Mouse (Mus musculus) embryonic facial prominence, embryonic 11.5 days (tissue): Measurements from ENCODE around the gene Cacna2d4. TPM values are rescaled to one million over a fixed set of nuclear protein-coding genes. Genes with fewer than 3 reads are reported as not detected.

Experiments
- ATAC-seq: fragments of 200-750 bp; cut with Nextera tagmentation; replicated peaks from 2 replicates; pipeline ENCODE4 v1.8.0; 2017; ENCODE audit warnings: low read depth; ENCODE audit not compliant: insufficient number of reproducible peaks, low FRiP score, low TSS enrichment
- DNase-seq: peaks from one replicate; pipeline ENCODE4 v3.0.0-alpha.2; 2015; ENCODE audit warnings: low spot score
- H3K27ac ChIP-seq: fragments of 300-500 bp; sonication (generic); replicated peaks from 2 replicates; pipeline ENCODE4 v1.5.1; 2014; ENCODE audit warnings: mild to moderate bottlenecking, low read depth, low read length, control low read depth
- H3K27me3 ChIP-seq: fragments of 300-500 bp; sonication (generic); 2 replicates; pipeline ENCODE4 v1.6.1; 2014; ENCODE audit warnings: mild to moderate bottlenecking, low read length, moderate library complexity, mixed read lengths; ENCODE audit not compliant: control insufficient read depth, insufficient read depth
- H3K36me3 ChIP-seq: fragments of 300-500 bp; sonication (generic); replicated peaks from 2 replicates; pipeline ENCODE4 v1.6.1; 2014; ENCODE audit warnings: low read depth, mild to moderate bottlenecking, low read length, moderate library complexity, mixed read lengths; ENCODE audit not compliant: control insufficient read depth, insufficient read depth
- H3K4me1 ChIP-seq: fragments of 300-500 bp; sonication (generic); 2 replicates; pipeline ENCODE4 v1.6.1; 2014; ENCODE audit warnings: low read length, mixed read lengths; ENCODE audit not compliant: control insufficient read depth, insufficient read depth
- H3K4me2 ChIP-seq: fragments of 300-500 bp; sonication (generic); 2 replicates; pipeline ENCODE4 v1.6.1; 2014; ENCODE audit warnings: low read depth, mild to moderate bottlenecking, control low read depth, low read length, moderate library complexity
- H3K4me3 ChIP-seq: fragments of 300-500 bp; sonication (generic); 2 replicates; pipeline ENCODE4 v1.5.1; 2014; ENCODE audit warnings: low read depth, low read length, control low read depth
- H3K9ac ChIP-seq: fragments of 300-500 bp; sonication (generic); replicated peaks from 2 replicates; pipeline ENCODE4 v1.6.1; 2014; ENCODE audit warnings: mild to moderate bottlenecking, control low read depth, low read length
- H3K9me3 ChIP-seq: fragments of 300-500 bp; sonication (generic); replicated peaks from 2 replicates; pipeline ENCODE4 v1.6.1; 2016; ENCODE audit warnings: mild to moderate bottlenecking, low read length, inconsistent platforms, mixed read lengths; ENCODE audit not compliant: control insufficient read depth
- WGBS: fragments of 180-500 bp; shearing (Covaris S2); extraction: QIAGEN DNeasy Blood & Tissue Kit; methylation state at CpG from one replicate; pipeline ENCODE4 v1.1.7; 2014; 5-methylcytosine and 5-hydroxymethylcytosine counted together
- polyA plus RNA-seq: library from polyadenylated mRNA; unstranded; fragments of >200 nt; fragmentation: Nextera tagmentation; extraction: Ambion mirVana; gene quantifications from 2 replicates; pipeline ENCODE4 v1.2.1, GENCODE M21; 2014

Cacna2d4 gene
- polyA plus RNA-seq, 1 experiment from 2014 or later: not detected

DNA sequence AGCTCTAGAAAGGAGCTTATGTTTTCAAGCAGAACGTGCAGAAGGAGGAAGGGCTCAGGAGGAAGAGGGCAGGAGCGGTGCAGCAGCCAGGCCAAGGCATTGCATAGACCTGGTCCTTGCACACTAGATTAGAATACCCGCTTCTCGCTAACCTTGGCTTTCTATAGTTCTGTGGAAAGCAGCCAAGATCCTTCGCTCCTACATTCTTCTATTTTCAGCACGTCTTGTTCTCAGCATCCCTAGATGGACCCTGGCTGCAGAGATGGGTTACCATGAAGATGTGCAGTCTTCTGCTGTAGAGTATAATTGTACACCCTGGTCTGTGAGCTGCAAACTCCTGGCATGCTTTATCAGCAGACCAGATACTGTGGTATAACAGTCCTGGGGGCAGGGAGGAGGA, 22.1 kb upstream of the Cacna2d4 start:
- 95% methylated on average over 6 of the region's 6 CpGs for WGBS
- H3K4me1 ChIP-seq: no peaks in the 10 kb centered on the region

GRCm38 (mm10) chr6:119215040-119215613, 21.2 kb upstream of the Cacna2d4 start:
- ATAC-seq: no peak; the same call in 1 of the 2 replicates
- H3K9me3 ChIP-seq: no peaks in the 10 kb centered on the region
- no peaks in the 10 kb centered on the region for H3K36me3 ChIP-seq

More for the DNA sequence above, 22.1 kb upstream of the Cacna2d4 start:
- Histone ChIP-seq H3K27me3 (no peaks in the 10 kb centered on the region), H3K36me3 (no peaks in the 10 kb centered on the region), H3K9ac (no peak overlapping the region), H3K27ac (no peak overlapping the region), H3K9me3 (no peaks in the 10 kb centered on the region), H3K4me2 (no peak overlapping the region), H3K4me3 (no peak overlapping the region)
- no peak for DNase-seq
- no peak for ATAC-seq

DNA sequence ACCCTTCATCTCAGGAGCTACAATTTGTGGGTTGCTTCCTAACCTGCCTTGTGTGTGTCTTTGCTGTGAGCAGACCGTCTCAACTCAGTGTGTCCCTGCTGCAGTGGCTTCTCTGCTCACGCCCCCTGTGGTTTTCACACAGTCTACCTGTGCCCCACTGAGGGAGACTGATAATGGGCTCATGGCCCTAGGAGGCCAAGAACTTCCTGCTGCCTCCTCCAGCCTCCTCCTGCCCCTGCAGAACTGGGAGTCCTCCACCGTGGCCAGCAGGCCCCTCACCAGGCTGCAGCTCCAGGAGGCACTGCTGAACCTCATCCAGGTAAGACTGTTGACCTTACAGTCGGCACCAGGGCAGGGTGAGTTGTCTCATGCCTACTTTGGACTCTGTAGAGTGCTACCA, 18.7 kb upstream of the Cacna2d4 start:
- Histone ChIP-seq H3K27me3 (no peaks in the 10 kb centered on the region), H3K9me3 (no peaks in the 10 kb centered on the region), H3K27ac (no peak overlapping the region), H3K4me2 (no peak overlapping the region), H3K36me3 (no peaks in the 10 kb centered on the region), H3K4me1 (no peaks in the 10 kb centered on the region), H3K4me3 (no peak overlapping the region), H3K9ac (no peak overlapping the region)
- WGBS: 81% methylated on average over 4 of the region's 4 CpGs
- ATAC-seq: no peak
- DNase-seq: no peak

More at GRCm38 (mm10) chr6:119215040-119215613, 21.2 kb upstream of the Cacna2d4 start:
- H3K9ac ChIP-seq: no peak overlapping the region
- H3K4me2 ChIP-seq: no peak overlapping the region
- no peaks in the 10 kb centered on the region for H3K27me3 ChIP-seq
- H3K27ac ChIP-seq: no peak overlapping the region
- no peak for DNase-seq
- 87% methylated on average over 10 of the region's 10 CpGs for WGBS
- no peak overlapping the region for H3K4me3 ChIP-seq
- no peaks in the 10 kb centered on the region for H3K4me1 ChIP-seq

GRCm38 (mm10) chr6:119218591-119218990, 17.7 kb upstream of the Cacna2d4 start:
- ATAC-seq (no peak), DNase-seq (no peak)
- Histone ChIP-seq H3K27me3 (no peaks in the 10 kb centered on the region), H3K9me3 (no peaks in the 10 kb centered on the region), H3K4me1 (no peaks in the 10 kb centered on the region), H3K36me3 (no peaks in the 10 kb centered on the region), H3K4me2 (no peak overlapping the region), H3K27ac (no peak overlapping the region), H3K4me3 (no peak overlapping the region), H3K9ac (no peak overlapping the region)
- WGBS: 79% methylated on average over 5 of the region's 5 CpGs

GRCm38 (mm10) chr6:119219237-119219870, 17.0 kb upstream of the Cacna2d4 start:
- no peaks in the 10 kb centered on the region for H3K9me3 ChIP-seq
- no peak overlapping the region for H3K4me3 ChIP-seq
- no peaks in the 10 kb centered on the region for H3K4me1 ChIP-seq
- no peak overlapping the region for H3K27ac ChIP-seq
- no peaks in the 10 kb centered on the region for H3K27me3 ChIP-seq
- no peaks in the 10 kb centered on the region for H3K36me3 ChIP-seq
- 74% methylated on average over 15 of the region's 15 CpGs for WGBS
- H3K4me2 ChIP-seq: no peak overlapping the region
- no peak overlapping the region for H3K9ac ChIP-seq
- ATAC-seq: no peak
- DNase-seq: no peak

- H3K9me3 ChIP-seq: no peaks in the 10 kb centered on the region
- H3K9ac ChIP-seq: no peak overlapping the region
- DNase-seq: peak; percentile 72
- no peaks in the 10 kb centered on the region for H3K4me1 ChIP-seq
- no peak overlapping the region for H3K27ac ChIP-seq
- no peaks in the 10 kb centered on the region for H3K36me3 ChIP-seq
- H3K27me3 ChIP-seq: no peaks in the 10 kb centered on the region
- WGBS: 53% methylated on average over 10 of the region's 10 CpGs
- H3K4me3 ChIP-seq: no peak overlapping the region
- no peak for ATAC-seq
- H3K4me2 ChIP-seq: no peak overlapping the region
These were observed 16.0 kb upstream of the Cacna2d4 start for GRCm38 (mm10) chr6:119220297-119220696.

GRCm38 (mm10) chr6:119224451-119225195, 11.7 kb upstream of the Cacna2d4 start:
- H3K4me2 ChIP-seq: no peak overlapping the region
- H3K27me3 ChIP-seq: no peaks in the 10 kb centered on the region
- no peak overlapping the region for H3K4me3 ChIP-seq
- 81% methylated on average over 13 of the region's 13 CpGs for WGBS
- H3K9me3 ChIP-seq: no peaks in the 10 kb centered on the region
- H3K27ac ChIP-seq: no peak overlapping the region
- no peak overlapping the region for H3K9ac ChIP-seq
- ATAC-seq: no peak
- H3K4me1 ChIP-seq: no peaks in the 10 kb centered on the region
- DNase-seq: no peak
- no peaks in the 10 kb centered on the region for H3K36me3 ChIP-seq

- H3K9ac ChIP-seq: no peak overlapping the region
- H3K36me3 ChIP-seq: no peaks in the 10 kb centered on the region
- no peaks in the 10 kb centered on the region for H3K9me3 ChIP-seq
- H3K4me1 ChIP-seq: no peaks in the 10 kb centered on the region
- no peak overlapping the region for H3K4me2 ChIP-seq
- ATAC-seq: no peak
- no peak overlapping the region for H3K27ac ChIP-seq
- WGBS: 87% methylated on average over 12 of the region's 12 CpGs
- H3K27me3 ChIP-seq: no peaks in the 10 kb centered on the region
- no peak for DNase-seq
- H3K4me3 ChIP-seq: no peak overlapping the region
These were observed 11.1 kb upstream of the Cacna2d4 start for GRCm38 (mm10) chr6:119225226-119225625.
